Mouse (Mus musculus) T-helper 1 cell (primary cell): ENCODE results near the gene Maml2.

Source experiments
- in situ Hi-C: fragments of 300-600 bp; cut with MboI, MseI; formaldehyde crosslinking; loops from one replicate; pipeline ENCODE4 v1.15.1; 2025; ENCODE audit warnings: high pct_unique_total_duplicates

Gene Maml2

GRCm38 (mm10) chr9:13556696-13557095 is 258.9 kb downstream of the Maml2 start:
- in situ Hi-C loops = loop anchor here (5.0 kb wide), 2 partner anchors 81 to 319 kb away; no protein-coding TSS in a partner anchor

GRCm38 (mm10) chr9:13558811-13559372 is 261.1 kb downstream of the Maml2 start:
- in situ Hi-C loops = loop anchor here (5.0 kb wide), 2 partner anchors 78 to 322 kb away; no protein-coding TSS in a partner anchor

DNA sequence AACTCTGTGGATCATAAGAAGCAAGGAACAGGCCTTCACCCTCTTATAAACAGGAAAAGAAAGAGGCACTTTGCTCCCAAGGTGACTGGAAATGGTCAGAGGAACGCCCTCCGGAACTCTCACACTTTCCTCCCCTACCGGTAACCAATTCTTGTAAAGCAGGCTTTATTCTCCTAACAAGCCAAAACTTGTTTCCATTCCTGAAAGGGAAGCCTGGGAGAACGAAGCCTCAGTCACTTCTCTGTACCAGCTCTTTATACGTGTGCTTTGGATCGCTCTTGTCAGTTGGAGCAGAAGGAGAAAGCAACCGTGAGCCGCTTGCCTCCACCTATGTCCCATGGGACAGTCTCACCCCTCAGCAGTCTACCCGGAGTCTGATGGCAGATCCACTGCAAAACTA is 262.9 kb downstream of the Maml2 start:
- in situ Hi-C loops = no loop called here

DNA sequence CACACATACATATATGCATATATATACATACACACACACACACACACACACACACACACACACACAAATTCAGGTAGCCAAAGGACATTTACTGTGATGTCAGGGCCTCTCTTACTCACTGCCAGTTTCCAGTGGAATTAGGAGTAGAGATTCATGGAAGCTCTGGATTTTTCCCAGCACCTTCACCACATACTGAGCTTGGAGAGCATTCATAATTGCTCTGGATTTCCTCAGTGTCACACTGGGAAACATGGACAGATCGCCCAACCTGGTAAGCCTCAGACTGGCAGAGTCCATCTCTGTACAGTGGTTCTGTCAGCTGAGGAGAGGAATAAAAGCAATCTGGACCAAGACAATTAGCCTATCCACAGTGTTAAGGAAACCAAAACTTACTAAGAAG is 263.6 kb downstream of the Maml2 start:
- in situ Hi-C loops = no loop called here

DNA sequence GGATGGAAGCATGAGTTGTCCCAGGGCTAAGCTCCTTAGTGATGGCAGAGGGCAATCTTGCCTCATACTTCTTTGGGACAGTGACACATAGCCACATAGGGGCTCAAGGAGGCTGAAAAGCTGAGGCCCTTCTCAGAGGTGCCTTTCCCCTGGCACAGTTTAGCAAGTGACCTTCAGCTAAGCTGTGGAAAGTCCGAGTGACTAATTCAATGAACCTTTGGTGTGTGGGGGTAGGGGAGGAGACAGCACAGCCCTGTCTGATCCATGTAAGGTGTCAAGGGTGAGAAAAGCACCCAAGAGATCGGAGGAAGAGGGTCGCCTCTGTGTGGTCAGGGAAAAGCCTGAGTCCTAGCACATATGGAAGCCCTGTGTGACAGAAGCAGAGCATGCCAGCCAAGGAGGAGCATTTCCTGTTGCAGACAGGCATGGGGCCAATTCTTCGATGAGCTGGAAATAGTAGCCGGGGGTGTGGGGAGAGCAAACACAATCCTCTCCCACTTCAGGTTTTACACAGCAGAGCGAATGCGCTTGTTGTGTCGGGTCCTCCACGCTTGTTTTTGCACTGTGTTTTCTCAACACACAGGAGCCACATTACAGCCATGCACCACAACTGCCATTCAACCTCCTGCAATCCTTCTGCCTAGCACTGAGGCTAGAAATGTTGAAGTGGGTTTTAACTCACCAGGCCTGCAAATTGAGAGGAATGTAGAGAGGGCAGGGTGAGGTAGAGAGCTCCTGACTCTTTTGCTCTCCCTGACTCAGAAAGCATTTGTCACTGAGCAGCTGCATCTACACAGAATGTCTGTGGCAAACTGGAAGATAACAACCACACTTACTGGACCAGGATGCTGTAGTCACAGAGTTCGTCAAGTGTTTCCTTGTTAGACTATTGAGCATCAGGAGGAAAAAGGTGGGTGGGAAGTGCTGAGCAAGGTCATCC is 266.0 kb downstream of the Maml2 start:
- in situ Hi-C loops = no loop called here

DNA sequence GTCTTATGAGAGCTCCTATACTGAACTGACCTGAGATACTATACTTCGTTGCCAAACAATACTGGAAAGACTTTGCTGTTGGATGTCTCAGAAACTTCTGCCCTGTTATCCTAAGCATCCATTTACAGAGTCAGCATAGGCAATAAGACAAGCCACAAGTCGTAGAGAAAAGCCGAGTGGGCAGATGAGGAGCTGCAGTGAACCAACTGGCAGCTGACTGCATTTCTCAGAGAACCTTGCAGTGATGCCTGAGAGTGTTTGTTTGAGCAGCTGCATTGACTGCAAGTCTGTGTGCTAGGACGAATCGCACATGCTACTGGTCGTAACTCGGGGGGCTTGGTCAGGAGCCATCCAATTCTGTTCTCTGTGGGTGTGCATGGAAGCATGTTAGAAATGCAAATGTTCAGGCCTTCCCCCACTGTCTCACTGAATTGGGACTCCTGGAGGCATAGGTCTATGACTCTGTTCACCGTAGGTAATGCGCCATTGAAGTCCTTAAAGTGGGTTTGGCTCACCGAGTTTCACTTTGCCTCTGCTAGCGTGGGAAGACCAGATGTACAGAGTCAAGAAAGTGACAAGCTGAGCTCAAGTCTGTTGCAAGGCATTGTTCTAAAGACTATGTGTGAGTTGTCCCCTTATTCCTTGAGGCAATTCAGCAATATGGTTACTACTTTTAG is 267.7 kb downstream of the Maml2 start:
- in situ Hi-C loops = no loop called here

DNA sequence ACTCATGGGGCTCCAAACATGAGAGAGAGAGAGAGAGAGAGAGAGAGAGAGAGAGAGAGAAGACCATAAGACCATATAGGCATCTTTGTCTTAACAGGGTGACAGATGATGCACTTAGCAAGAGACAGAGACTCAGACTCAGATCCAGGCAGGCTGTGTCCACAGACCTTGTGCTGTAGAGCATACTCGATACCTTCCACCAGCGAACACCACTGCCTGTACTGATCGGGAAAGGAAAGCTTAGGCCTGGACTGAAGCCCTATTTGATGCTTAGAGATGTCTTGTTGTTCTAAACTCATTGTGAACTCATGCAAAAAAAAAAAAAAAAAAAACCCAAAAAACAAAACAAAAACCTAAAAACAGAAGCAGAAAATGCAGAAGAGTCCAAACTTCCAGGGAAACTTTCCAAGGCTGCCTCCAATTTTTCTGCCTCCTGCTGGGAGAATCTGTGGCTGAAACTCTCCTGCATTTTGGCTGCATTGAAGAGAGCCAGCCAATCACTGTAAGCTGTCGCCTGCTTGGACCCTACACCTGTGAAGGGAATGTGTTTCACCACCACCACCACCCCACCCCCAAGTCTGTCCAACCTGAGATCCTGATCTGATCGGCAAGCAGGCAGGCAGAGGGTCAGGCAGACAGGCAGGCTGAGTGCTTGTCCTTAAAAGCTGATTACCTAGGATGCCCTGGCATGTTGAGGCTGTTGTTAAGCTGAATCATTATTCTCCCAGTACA is 268.6 kb downstream of the Maml2 start:
- in situ Hi-C loops = no loop called here

GRCm38 (mm10) chr9:13569023-13569422 is 271.3 kb downstream of the Maml2 start:
- in situ Hi-C loops = no loop called here

- in situ Hi-C loops = no loop called here
These were observed 275.1 kb downstream of the Maml2 start for GRCm38 (mm10) chr9:13572847-13573246.

GRCm38 (mm10) chr9:13574059-13574458 is 276.3 kb downstream of the Maml2 start:
- in situ Hi-C loops = no loop called here

- in situ Hi-C loops = no loop called here
These were observed 277.2 kb downstream of the Maml2 start for GRCm38 (mm10) chr9:13574913-13575312.

GRCm38 (mm10) chr9:13577150-13577549 is 279.4 kb downstream of the Maml2 start:
- in situ Hi-C loops = no loop called here

- in situ Hi-C loops = no loop called here
These were observed 283.4 kb downstream of the Maml2 start for GRCm38 (mm10) chr9:13581184-13581583.

- in situ Hi-C loops = no loop called here
These were observed 286.2 kb downstream of the Maml2 start for GRCm38 (mm10) chr9:13583952-13584351.

GRCm38 (mm10) chr9:13584435-13584834 is 286.7 kb downstream of the Maml2 start:
- in situ Hi-C loops = no loop called here

DNA sequence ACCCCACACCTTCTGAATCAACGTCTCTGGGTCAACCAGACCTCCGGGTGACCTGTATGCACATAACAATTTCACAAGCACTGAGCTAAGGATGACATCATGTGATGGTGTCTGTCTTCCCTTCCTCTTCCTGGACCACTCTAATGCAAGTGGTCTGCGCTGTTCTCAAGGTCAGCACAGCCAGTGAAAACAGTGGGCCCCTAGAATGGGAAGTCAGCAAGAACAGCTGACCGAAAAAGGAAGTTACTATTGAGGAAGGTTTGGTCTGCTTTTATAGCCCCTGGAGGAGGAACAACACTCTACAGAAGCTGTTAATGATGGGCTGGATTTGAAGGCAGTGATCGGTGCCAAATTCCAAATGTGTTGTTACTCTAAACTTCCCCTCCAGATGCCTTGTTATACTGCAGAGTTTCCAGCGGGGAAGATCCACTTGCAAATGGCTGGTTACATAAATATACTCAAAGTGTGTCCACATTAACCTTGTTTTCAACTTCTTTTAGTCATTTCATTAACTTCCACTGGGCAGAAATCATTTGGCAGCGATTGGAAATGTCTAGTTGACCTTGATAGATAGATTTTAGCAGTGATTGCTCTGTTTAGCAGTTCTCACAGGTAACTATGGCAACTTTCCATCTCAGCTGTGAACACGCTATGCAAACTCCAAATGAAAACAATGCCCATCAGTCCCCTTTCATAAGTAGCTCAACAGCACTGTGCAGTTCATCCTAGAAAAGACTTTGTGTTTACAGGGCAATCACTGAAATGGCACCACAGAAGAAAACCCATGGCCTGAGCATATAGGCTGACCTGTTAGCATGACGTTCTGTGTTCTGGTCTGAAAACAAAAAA is 289.6 kb downstream of the Maml2 start:
- in situ Hi-C loops = no loop called here

DNA sequence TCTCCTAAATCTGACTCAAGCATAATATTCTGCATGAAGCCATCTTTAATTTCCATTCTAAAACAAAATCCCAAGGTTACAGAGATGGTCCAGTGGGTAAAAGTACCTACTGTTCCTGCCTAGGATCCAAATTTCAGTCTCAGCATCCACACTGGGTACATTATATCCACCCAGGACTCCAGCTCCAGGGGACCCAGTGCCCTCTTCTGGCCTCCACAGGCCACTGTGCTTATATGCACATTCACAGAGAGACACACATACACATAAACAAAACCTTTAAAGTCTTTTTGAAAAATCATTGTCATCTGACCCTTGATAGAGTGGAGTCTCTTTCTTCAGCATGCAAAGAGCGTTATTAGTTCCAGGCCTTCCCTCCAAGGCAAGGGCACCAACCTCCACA is 291.0 kb downstream of the Maml2 start:
- in situ Hi-C loops = no loop called here

- in situ Hi-C loops = no loop called here
These were observed 294.9 kb downstream of the Maml2 start for GRCm38 (mm10) chr9:13592701-13593100.

- in situ Hi-C loops = no loop called here
These were observed 300.0 kb downstream of the Maml2 start for GRCm38 (mm10) chr9:13597736-13598135.

- in situ Hi-C loops = no loop called here
These were observed 301.0 kb downstream of the Maml2 start for GRCm38 (mm10) chr9:13598596-13599333.
